Mouse (Mus musculus) lung, postnatal 14 days (tissue): ENCODE measurements at regions not wholly inside any gene's neighbourhood (a gene's known extent, or its start where the extent isn't known, plus 50 kb on each side); places are given as distances from the start of the nearest gene placed in this dataset.

Experiments used
- DNase-seq: peaks from one replicate; pipeline ENCODE4 v3.0.0; 2021

- DNase-seq = peak; percentile 60
Observed at GRCm38 (mm10) chr16:21367449-21367848, 55.5 kb upstream of the Vps8 start.

- DNase-seq = no peak
Observed at GRCm38 (mm10) chr16:21368821-21369220, 54.1 kb upstream of the Vps8 start.

GRCm38 (mm10) chr16:21369569-21370512 is 53.1 kb upstream of the Vps8 start:
- no peak for DNase-seq
